In genomic region chr1:70270139-70270538, GRCm38 (mm10) we compare ENCODE assay signal across 9 mouse cellular contexts.
DNase-seq lines count a peak whose midpoint lies in the region; ATAC-seq lines count a peak whose summit lies in the region.
"Had no signal": no experiment of that assay in that cellular context is flagged by ENCODE, and none has a peak within 500 bp of the region (broad histone marks: within the 10 kb centered on the region; RNA-seq: fewer than 3 reads in every experiment).

No protein-coding gene starts in this region.

- peak; percentile 55; the same call in 1 of the 2 replicates for ATAC-seq in frontal cortex, adult (ENCODE audit: low TSS enrichment)
- no peak for ATAC-seq in limb, embryonic 11.5 days (ENCODE audit: insufficient number of reproducible peaks, low FRiP score, low TSS enrichment, low read depth)
- ATAC-seq: activated CD4-positive, CD25-positive, alpha-beta regulatory T cell, adult 4 months had no signal

- no peak for DNase-seq in frontal cortex, postnatal 10 days (ENCODE audit: low spot score in 2 of 2)
- DNase-seq in limb, embryonic 11.5 days (ENCODE audit: low spot score): peak; percentile 25
- no peak for DNase-seq in limb, embryonic 10.5 days (ENCODE audit: low spot score)
- DNase-seq in brain, adult 2 months (ENCODE audit: low read depth, low spot score): peak; percentile 39
- peak; percentile 2 for DNase-seq in naive thymus-derived CD4-positive, alpha-beta T cell, adult 2 months (ENCODE audit: low read depth)
- DNase-seq in testis, postnatal 14 days (ENCODE audit: low spot score): no peak
- no peak for DNase-seq in cerebellum, adult 8-10 months

- no peak overlapping the region for H3K4me3 ChIP-seq in limb, embryonic 11.5 days (ENCODE audit: low read depth, low read length)
- H3K4me3 ChIP-seq in limb, embryonic 10.5 days: no peak overlapping the region

- WGBS in limb, embryonic 11.5 days: 19% methylated on average over 8 of the region's 8 CpGs
- WGBS in limb, embryonic 10.5 days: 14% methylated on average over 8 of the region's 8 CpGs

- H3K9me3 ChIP-seq in limb, embryonic 11.5 days (ENCODE audit: control insufficient read depth, low read length): no peaks in the 10 kb centered on the region
- no peaks in the 10 kb centered on the region for H3K9me3 ChIP-seq in limb, embryonic 10.5 days (replicated peaks)

- no peaks in the 10 kb centered on the region for H3K27me3 ChIP-seq in limb, embryonic 11.5 days (ENCODE audit: control insufficient read depth, insufficient read depth, low read length)
- no peaks in the 10 kb centered on the region for H3K27me3 ChIP-seq in limb, embryonic 10.5 days (ENCODE audit: low read depth, poor library complexity, severe bottlenecking)

- H3K4me1 ChIP-seq in limb, embryonic 11.5 days (ENCODE audit: control insufficient read depth, insufficient read depth, low read length): no peaks in the 10 kb centered on the region
- no peaks in the 10 kb centered on the region for H3K4me1 ChIP-seq in limb, embryonic 10.5 days

- no peak overlapping the region for H3K27ac ChIP-seq in limb, embryonic 11.5 days (replicated peaks; ENCODE audit: low read depth, low read length)
- H3K27ac ChIP-seq in limb, embryonic 10.5 days: no peak overlapping the region

- H3K9ac ChIP-seq in limb, embryonic 11.5 days (ENCODE audit: low read length): no peak overlapping the region

- no peaks in the 10 kb centered on the region for H3K36me3 ChIP-seq in limb, embryonic 11.5 days (ENCODE audit: control insufficient read depth, insufficient read depth, low read length)
- no peaks in the 10 kb centered on the region for H3K36me3 ChIP-seq in limb, embryonic 10.5 days

- H3K4me2 ChIP-seq in limb, embryonic 11.5 days (ENCODE audit: low read depth, severe bottlenecking): no peak overlapping the region

Comparison
In these comparisons a context has a peak if more than half of its experiments do, and no peak if none do; other contexts are left out.
1. DNase-seq: peak in limb, embryonic 11.5 days (single experiment), brain, adult 2 months (single experiment) and naive thymus-derived CD4-positive, alpha-beta T cell, adult 2 months (single experiment); none in frontal cortex, postnatal 10 days (0 of 2), limb, embryonic 10.5 days (single experiment), testis, postnatal 14 days (single experiment) and cerebellum, adult 8-10 months (single experiment).